Mouse (Mus musculus) mature B cell (primary cell): ENCODE results near the gene Fst.

Source experiments
- in situ Hi-C: fragments of 300-500 bp; cut with MboI; formaldehyde crosslinking; loops from 2 replicates; pipeline ENCODE4 v1.14.3; 2019

Gene Fst

DNA sequence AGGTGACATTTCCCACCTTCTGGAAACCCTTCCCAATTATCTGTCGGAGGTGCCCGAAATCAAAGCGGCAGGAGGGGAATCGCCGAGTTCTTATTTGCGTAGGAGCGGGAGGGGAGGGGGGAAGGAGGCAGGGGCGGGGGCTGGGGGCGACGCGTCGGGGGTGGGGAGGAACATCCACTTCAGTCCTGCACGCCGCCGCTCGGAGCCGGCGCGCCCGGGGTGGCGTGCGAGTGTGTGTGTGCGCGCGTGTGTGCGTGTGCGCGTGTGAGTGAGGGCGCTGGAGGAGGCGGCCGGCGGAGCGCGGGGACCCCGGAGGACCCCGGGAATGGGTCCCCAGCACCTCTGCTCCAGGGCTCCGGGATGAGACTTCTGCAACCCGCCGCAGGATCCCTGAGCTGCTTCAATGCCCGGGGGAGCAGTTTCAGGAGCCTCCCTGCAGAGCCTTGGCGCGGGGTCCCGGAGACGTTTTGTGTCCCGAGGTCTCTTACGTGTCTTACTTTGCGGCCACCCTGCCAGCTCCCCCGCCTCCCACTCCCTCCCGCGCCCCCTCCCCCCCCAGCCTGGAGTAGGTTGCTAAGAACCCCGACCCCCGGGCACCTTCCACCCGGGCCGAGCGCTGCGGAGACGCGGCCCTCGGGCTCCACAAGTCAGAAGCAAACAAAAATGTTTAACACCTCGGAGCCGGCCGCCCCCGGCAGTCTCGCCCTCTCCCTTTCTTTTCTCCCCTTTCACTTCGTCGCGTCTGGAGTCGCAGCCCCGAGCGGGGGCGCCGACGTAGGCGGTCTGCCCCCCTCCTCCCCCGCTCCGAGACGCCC is at the start of gene Fst:
Fst (minus strand) TSS at position 66 of the 815 bp plus-strand sequence.
- in situ Hi-C loops, result no loop called here

- in situ Hi-C loops, result no loop called here
These were observed 35.1 kb upstream of the Fst start for GRCm38 (mm10) chr13:114493826-114494225.

- in situ Hi-C loops, result no loop called here
These were observed 29.4 kb upstream of the Fst start for GRCm38 (mm10) chr13:114488178-114488577.

GRCm38 (mm10) chr13:114478329-114478728 is 19.6 kb upstream of the Fst start:
- in situ Hi-C loops, result no loop called here

GRCm38 (mm10) chr13:114469945-114470344 is 11.2 kb upstream of the Fst start:
- in situ Hi-C loops, result no loop called here

DNA sequence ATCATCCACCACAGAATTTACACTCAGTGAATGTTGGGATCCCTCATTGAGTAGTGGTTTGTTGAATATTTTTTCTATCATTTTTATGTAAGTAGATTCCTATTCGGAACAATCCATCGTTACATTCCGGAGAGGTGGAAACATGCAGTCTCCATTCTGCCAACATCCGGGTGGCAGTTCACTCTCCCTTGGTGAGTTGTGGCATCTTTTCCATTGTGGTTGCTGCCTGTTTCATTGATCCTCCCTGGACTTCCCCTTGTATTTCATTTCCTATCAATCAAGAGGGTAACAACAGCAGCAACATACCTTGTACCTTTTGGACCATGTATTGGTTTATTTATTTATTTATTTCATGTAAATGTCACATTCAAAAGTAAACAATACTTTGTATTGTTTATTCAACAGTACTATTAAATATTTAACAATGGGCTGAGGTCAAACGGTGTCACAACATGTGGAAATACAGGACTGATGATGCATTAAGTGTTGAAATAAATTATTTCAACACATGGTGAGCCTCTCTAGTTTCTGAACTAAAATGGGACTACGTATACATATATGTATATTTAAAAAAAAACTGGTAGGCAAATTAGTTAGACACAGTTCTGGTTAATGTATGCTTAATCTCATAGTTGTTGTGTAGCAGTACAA is 7.6 kb upstream of the Fst start:
- in situ Hi-C loops, result no loop called here

GRCm38 (mm10) chr13:114465387-114465786 is 6.6 kb upstream of the Fst start:
- in situ Hi-C loops, result no loop called here

DNA sequence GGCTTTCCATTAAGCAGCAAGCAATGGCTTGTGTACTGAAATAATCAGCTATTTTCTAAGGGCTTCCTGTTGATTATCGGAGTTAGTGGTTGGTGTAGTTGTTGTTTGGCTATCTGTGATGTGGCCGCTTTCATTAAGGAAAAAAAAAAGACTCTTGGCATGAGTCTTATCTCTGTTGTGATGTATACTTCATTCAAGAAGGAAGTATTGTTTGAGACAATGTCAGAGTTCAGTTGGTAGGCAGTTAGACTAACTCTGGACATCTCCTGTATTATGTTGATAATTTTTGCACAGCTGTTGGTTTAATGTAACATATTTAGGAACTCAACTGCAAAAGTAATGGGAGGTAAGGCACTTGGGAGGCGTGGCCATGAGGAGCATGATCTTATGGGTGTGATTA is 6.1 kb upstream of the Fst start:
- in situ Hi-C loops, result no loop called here

DNA sequence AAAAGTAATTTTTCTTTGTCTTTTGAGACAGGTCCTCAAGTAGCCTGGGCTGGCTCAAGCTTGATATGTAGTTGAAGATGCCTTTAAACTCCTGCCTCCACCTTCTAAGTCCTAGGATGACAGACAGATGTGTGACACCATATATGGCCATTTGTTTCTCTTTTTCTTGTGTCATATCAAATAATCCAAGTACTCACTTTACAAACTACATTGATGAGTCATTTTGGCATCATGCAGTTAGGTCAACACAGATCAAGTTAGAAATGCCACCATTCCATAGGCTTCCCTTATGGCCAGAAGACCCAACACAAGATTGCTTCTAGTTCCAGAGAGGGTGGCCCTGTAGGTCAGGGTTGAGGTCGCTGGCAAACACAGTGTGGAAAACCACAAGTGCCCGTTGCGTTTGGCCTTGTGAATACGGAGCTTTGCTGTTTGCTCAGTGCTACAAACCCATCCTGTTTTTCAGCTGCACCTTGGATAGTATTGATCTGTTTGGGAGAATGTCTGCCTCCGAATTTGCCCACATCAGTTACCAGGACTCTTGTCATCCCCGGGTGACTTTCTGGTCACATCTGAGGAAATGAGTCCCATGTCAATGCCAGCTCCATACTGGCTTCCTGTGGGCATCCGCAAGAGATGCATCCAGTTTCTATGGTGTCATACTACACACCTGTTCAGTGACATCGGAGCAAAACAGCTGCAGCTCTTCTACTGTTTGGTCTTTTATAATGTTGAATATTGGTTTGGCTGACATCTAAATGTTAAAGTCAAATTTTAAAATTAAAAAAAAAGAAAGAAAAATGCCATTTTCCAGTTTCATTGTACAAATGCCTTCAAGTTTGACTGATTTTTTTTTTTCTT is 4.0 kb upstream of the Fst start:
- in situ Hi-C loops, result no loop called here

DNA sequence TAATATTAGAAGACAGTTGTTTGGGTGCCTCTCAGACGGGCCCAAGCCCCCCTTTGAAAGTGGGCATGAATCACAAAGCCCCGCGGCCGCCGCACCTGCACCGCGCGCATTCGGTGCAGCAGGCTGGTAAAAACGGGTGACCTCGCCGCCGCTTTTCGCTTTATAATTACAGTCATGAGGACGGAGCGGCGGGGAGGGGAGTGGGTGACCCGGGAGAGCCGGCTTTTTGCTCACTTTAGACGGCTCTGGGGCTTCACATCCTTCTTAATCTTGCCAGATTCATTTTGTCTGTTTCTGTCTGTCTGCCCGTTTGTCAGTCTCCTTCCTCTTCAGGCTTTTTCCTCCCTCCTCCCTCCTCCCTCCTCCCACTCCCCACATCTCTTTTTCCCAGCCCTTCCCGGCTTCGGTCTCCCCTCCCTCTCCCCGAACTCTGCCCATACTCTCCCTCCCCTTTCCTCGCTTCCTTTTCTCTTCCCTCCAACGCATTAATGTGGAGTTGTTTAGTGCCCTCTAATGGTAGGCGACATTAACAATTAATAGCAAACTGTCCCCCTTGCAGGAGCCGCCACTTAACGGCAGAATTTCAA is 1.6 kb upstream of the Fst start:
- in situ Hi-C loops, result no loop called here

- in situ Hi-C loops, result no loop called here
These were observed 980 bp upstream of the Fst start for GRCm38 (mm10) chr13:114459701-114460160.

GRCm38 (mm10) chr13:114458291-114458885 is 363 bp downstream of the Fst start:
- in situ Hi-C loops, result no loop called here

GRCm38 (mm10) chr13:114457567-114458120 is 1.1 kb downstream of the Fst start:
- in situ Hi-C loops, result no loop called here

GRCm38 (mm10) chr13:114456766-114457566 is 1.8 kb downstream of the Fst start:
- in situ Hi-C loops, result no loop called here

DNA sequence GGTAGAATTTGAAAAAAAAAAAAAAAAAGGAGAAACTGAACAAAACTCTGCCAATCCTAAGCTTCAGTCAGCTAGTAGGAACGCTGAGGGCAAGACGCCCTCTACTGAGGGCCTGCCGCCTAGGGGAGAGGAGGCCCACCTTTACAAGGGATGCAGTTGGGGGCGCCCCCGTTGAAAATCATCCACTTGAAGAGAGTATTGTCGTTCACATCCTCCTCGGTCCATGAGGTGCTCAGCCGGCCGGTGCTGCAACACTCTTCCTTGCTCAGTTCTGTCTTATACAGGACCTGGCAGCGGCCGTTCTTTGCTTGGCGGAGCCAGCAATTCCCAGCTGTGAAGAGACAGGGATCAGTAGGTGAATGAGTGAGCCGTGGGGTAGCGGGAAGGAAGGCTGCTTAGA is 2.5 kb downstream of the Fst start:
- in situ Hi-C loops, result no loop called here

GRCm38 (mm10) chr13:114455788-114456187 is 3.0 kb downstream of the Fst start:
- in situ Hi-C loops, result no loop called here

GRCm38 (mm10) chr13:114447213-114447612 is 11.5 kb downstream of the Fst start:
- in situ Hi-C loops, result no loop called here

DNA sequence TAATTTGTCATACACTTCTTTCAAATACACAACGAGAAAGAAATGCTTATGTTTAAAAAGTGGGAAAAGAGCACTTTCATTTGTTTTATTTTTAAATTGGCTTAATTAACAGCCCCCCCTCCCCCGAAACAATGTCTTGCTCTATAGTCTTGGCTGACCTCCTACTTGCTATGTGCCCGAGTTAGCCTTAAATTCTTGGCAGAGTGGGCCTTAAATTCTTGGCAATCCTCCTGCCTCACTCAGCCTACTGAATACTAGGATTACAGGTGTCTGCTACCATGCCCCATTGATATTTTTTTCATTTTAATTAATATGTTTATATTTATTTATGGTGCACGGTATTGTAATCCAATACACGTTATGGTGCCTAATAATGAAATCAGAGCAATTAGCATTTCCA is 26.3 kb downstream of the Fst start:
- in situ Hi-C loops, result no loop called here

- in situ Hi-C loops, result no loop called here
These were observed 33.5 kb downstream of the Fst start for GRCm38 (mm10) chr13:114425230-114425629.

GRCm38 (mm10) chr13:114420235-114420634 is 38.5 kb downstream of the Fst start:
- in situ Hi-C loops, result no loop called here
